Mouse (Mus musculus) stomach, postnatal 0 days (tissue): ENCODE results near the gene Clrn1.

Source experiments
- CTCF ChIP-seq: IDR thresholded peaks from 2 replicates; pipeline ENCODE4 v1.5.1; 2016; ENCODE audit warnings: antibody characterized with exemption, low read depth, mild to moderate bottlenecking, moderate library complexity
- EP300 ChIP-seq: optimal IDR thresholded peaks from 2 replicates; pipeline ENCODE3; 2016; ENCODE audit warnings: antibody characterized with exemption

DNA sequence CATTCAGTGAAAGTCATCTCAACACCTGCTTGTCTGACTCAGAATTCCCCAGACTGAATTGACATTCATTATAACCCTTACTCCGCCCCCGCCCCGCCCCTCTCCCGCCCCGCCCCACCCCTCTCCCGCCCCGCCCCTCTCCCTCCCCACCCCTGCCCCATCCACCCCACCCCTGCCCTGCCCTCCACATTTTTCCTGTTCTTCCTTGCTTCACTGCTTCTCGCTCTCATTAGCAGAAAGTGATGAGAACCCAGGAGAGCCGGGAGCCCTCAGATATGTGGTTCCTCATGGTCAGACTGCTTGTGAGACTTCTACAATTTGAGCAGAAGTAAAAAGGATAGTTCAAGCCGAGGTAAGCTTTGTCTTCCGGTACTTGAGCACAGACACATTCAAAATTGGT is 38.0 kb upstream of the Clrn1 start:
- TF ChIP-seq EP300 (no peak), CTCF (no peak)
